Mouse (Mus musculus) left cerebral cortex, postnatal 36 days (tissue): ENCODE data around the gene Ap5s1. TPM values are rescaled to one million over a fixed set of nuclear protein-coding genes. Genes with fewer than 3 reads are reported as not detected.
"Not testable (repeated sequence)": the region's sequence is repeated elsewhere in the genome, so short reads cannot be mapped to it uniquely, and the experiment has no call there.

ENCODE experiments used
- DNase-seq, 2 experiments: peaks; one replicate each; pipeline ENCODE4 v3.0.0; 2021 to 2022; ENCODE audit warnings: low spot score in 2 of 2, mixed read lengths in 1 of 2
- intact Hi-C: fragments of 180-260 bp; cut with DNase I; formaldehyde crosslinking; loops from one replicate; pipeline ENCODE4 v1.15.1; 2025
- total RNA-seq, 2 experiments: library from RNA; stranded (reverse); gene quantifications; 2 replicates each; pipeline ENCODE4 v1.2.3; 2021

The Ap5s1 gene
- total RNA-seq, 2 experiments from 2014 or later: 21.3 to 30.7 TPM

- intact Hi-C loops: no loop called here
- DNase-seq: no peak
These were observed 6.9 kb downstream of the Ap5s1 start for GRCm38 (mm10) chr2:131213773-131214172.

DNA sequence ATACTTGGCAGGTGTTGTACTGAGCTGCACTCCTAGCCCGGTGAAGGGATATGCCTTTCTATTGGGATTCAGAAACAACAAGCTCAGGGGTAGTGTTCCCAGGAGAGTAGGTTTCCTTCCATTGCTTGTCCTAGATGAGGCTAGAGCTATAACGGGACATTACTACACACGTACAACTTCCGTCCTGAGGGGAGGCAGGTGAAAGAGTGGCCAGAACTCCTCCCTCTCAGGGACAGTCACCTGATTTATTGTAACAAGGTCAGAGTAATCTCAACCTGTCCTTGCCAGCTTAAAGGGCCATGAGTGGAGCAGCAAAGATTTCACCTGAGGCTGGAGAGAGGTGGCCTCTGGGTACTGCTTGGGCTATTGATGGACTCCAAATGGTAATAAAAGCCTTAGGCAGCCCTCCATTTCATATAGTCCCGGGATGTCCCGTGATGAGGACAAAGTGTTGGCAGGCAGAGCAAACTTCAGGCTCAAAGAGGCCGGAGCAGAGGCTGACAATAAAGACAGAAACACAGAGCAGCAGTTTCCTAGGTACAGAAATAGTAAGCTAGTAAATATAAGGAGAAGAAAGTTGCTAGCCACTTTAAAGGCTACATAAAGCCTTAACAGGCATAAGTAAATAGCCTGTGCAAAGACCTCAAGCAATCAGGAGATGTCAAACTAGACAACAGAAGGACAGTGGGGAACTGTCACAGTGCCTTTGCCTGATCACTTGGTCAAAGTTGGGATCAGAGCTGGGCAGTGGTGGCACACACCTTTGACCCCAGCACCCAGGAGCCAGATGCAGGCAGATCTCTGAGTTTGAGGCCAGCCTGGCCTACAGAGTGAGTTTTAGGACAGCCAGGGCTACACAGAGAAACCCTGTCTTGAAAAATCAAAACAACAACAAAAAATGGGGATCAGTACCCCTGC lies 9.3 kb downstream of the Ap5s1 start:
- no peak for DNase-seq
- intact Hi-C loops: no loop called here

DNA sequence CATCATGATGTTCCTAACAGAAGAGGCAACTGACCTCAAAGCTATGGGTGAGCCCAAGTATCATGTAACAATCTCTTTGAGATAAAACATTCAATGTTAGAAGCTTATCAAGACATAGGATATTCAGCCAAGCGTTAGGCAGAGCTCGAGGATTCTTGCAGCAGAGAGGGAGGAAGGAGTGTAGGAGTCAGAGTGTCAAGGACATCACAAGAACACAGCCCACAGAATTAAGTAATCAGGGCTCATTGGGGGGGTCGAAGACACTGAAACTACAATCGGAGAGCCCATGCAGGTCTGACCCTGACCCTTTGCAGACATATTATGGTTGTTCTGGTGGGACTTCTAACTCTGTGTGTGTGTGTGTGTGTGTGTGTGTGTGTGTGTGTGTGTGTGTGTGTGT lies 13.2 kb downstream of the Ap5s1 start:
- no peak for DNase-seq

GRCm38 (mm10) chr2:131221853-131222515 lies 15.1 kb downstream of the Ap5s1 start:
- intact Hi-C loops: no loop called here

More for the DNA sequence above, 13.2 kb downstream of the Ap5s1 start:
- intact Hi-C loops: no loop called here

DNA sequence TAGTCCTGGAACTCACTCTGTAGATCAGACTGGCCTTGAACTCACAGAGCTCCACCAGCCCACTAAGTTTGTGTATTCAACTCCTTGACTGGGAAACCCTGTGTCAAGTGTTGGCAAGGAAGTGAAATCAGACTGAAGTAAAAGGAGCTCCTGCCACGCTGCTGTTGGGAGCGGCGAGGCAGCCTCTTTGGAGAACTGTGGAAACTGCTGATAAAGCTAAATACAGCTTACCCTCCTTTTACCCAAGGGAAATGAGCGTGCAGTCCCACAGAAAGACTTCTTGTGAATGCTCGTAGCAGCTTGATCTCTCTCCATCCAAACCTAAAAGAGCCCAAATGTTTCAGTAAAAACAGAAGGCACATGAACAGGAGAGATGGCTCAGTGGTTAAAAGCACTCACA lies 15.7 kb downstream of the Ap5s1 start:
- intact Hi-C loops: no loop called here
- DNase-seq: no peak

More at GRCm38 (mm10) chr2:131221853-131222515, 15.1 kb downstream of the Ap5s1 start:
- no peak for DNase-seq

- intact Hi-C loops: no loop called here
- no peak for DNase-seq
These were observed 16.7 kb downstream of the Ap5s1 start for GRCm38 (mm10) chr2:131223569-131223968.

DNA sequence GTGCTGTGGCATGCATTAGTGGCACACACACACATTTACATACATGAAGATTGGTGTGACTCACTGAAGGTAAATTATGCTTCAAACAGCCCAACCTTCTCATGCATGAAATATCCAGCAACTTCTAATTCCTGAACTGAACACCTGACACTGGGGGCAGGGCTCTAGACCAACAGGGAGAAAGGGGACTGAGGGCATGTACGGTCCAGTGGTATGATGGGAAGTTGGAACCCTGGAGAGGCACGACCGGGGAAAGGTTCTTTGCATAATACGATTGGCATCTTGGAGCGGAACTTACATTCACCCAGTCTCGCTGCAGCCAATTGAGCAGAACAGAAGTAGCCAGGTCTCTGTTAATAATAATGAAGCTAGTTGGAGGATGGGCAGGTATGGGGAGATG lies 18.3 kb downstream of the Ap5s1 start:
- DNase-seq: no peak
- intact Hi-C loops: no loop called here

DNA sequence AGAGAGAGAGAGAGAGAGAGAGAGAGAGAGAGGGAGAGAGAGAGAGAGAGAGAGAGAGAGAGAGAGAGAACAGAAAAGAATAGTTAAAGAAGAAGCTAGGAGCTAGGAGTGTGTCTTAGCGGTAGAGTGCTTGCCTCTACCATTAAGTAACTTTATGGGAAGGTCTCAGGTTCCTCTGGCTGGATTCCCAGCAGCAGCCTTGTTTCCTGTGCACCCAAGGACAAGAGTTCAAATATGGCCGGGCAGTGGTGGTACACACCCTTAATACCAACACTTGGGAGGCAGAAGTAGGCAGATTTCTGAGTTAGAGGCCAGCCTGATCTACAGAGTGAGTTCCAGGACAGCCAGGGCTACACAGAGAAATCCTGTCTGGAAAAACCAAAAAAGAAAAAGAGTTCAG lies 19.8 kb downstream of the Ap5s1 start:
- intact Hi-C loops, DNase-seq: not testable (repeated sequence)

DNA sequence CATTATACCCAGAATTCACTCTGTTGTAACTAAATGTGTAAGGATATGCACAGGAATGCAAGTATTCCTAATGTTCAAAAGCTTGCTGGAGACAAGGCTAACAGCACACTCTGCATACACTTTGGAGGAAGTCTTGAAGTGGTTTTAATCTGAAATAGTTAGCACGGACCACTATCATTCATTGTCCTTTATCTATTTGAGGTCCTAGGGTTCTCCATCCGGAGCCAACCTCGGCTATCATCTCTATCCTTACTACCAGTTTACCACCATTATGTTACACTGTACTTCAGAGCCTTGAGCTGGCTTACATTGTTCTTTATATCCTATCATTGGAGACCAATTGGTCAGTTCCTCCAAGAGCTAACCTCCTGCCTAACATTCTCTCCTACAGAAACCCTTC lies 20.4 kb downstream of the Ap5s1 start:
- DNase-seq: no peak
- intact Hi-C loops: no loop called here

- intact Hi-C loops: no loop called here
- no peak for DNase-seq
These were observed 25.7 kb downstream of the Ap5s1 start for GRCm38 (mm10) chr2:131232558-131232957.

GRCm38 (mm10) chr2:131233307-131234126 lies 26.6 kb downstream of the Ap5s1 start, which contains the start of gene Mavs:
Gene Mavs (plus strand): TSS chr2:131234063.
- intact Hi-C loops: no loop called here
- peak; percentile 89 for DNase-seq

- DNase-seq: no peak
- intact Hi-C loops: no loop called here
These were observed 27.3 kb downstream of the Ap5s1 start for GRCm38 (mm10) chr2:131234127-131234650.

DNA sequence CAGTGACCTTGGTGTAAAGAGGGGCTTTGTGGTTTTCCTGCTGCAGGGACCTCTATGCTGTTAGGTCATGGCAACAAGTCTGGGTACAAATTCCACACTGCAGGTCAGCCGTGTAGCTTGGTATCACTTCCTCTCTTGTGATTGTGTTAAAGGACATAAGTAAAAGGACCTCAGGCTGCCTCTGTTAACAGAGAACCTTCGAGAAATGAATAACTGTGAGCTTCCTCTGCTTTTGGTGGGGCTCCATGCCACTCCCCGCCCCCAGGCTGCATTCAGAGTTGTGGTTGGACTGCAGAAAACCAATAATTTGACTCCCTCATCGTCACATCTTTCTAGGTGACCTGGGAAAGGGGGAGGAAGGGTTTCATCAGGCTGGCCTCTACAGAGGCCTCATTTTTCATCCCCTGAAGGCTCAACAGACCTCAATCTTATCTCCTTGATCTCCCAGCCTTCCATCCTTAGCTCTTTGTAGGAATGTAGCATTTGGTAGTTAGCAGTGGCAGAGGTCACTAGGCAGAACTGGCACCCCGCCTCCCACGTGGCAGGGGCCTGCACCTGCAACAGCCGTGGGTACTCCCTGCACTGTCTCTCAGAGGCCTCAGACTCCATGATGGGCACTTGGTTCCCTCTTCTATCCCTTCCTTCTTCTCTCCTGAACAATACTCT lies 28.2 kb downstream of the Ap5s1 start:
- no peak for DNase-seq
- intact Hi-C loops: no loop called here

GRCm38 (mm10) chr2:131242180-131242579 lies 35.3 kb downstream of the Ap5s1 start:
- intact Hi-C loops: no loop called here
- DNase-seq: no peak

GRCm38 (mm10) chr2:131242929-131243328 lies 36.1 kb downstream of the Ap5s1 start:
- DNase-seq: no peak
- intact Hi-C loops: no loop called here

GRCm38 (mm10) chr2:131253681-131254328 lies 46.9 kb downstream of the Ap5s1 start:
- DNase-seq: no peak
- intact Hi-C loops: loop anchor here (5.0 kb wide), 1 partner anchor 157 kb away; no protein-coding TSS in a partner anchor

- no peak for DNase-seq
- intact Hi-C loops: loop anchor here (5.0 kb wide), 1 partner anchor 157 kb away; no protein-coding TSS in a partner anchor
These were observed 47.4 kb downstream of the Ap5s1 start for GRCm38 (mm10) chr2:131254329-131254713.

DNA sequence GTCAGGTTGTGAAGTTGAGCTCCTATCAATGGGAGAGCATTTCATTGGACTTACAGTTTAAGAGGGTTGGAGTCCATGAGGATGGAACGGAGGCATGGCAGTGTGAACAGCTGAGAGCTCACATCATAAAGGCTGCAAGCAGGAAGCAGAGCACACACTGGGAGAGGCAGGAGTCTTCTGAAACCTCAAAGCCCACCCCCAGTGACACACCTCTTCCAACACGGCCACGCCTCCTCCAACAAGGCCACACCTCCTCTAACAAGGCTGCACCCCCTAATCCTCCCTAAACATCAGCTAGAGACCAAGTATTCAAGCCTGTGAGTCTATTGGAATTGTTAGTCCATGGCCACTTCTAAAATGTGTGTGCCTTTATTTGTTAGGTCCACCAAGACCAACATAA lies 48.9 kb downstream of the Ap5s1 start:
- DNase-seq: no peak
- intact Hi-C loops: no loop called here

GRCm38 (mm10) chr2:131258693-131259092 lies 51.8 kb downstream of the Ap5s1 start:
- intact Hi-C loops: no loop called here

More at GRCm38 (mm10) chr2:131258693-131259092, 51.8 kb downstream of the Ap5s1 start:
- DNase-seq: no peak
